Mouse (Mus musculus) ES-Bruce4 (cell line): Measurements from ENCODE around the gene Apcs.

Source experiments
- CTCF ChIP-seq: IDR thresholded peaks from one replicate; pipeline ENCODE4 v1.8.1; 2011; ENCODE audit warnings: low read depth, low read length
- POLR2A ChIP-seq: IDR thresholded peaks from one replicate; pipeline ENCODE4 v1.8.1; 2011; ENCODE audit warnings: low read length; ENCODE audit not compliant: insufficient read depth

GRCm38 (mm10) chr1:172847044-172847761 is 47.6 kb downstream of the Apcs start:
- TF ChIP-seq POLR2A (no peak), CTCF (no peak)
